Mouse (Mus musculus) c-Kit-negative CD71-positive TER-119-positive erythroid progenitor cells, embryonic 14.5 days (primary cell): ENCODE results near the gene Abcc9.

Experiments
- DNase-seq: peaks from one replicate; pipeline ENCODE4 v3.0.0-alpha.2; 2013; ENCODE audit warnings: low read depth, low spot score

Abcc9 gene

DNA sequence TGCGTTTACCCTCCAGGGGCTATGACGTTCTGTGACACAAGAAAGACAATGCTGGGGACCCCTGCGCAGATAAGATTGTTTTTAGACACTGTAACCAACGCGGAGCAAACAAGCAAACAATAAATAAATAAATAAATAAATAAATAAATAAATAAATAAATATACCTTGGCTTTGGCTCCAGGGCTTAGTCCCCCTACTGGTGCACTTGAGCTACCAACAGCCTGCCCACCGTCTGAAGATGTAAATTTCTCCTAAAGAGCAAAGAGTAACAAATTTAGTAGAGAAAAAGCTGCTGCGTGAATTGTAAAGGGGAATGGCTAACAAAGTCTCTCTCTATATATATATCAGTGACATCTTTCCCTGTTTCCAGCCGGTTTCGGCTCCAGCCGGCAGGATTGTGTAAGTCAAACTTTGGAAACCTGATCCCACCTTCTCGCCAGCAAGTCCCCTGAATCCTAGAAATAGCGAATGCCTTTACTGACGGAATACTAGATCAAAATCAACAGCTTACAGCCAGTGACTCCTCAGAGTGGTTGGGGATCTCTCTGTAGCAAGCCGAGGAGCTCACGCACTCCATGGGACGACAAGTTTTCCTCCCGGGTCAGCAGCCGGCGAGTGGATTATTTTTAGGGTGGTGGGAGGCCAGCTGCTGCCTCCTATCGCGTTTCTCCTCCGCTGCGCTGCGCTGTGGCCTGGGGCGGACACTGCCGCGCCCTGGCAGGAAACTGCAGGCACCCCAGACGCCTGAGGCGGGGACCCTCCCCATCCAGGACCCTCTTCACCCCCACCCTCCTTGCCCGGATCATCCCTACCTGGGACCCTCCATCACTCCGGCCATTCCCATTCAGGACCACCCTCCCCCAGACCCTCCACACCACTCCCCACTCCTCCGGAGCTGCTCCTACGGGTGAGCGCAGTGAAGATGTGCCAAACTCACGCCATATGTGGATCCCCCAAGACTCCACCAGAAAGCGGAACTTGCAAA is at the start of gene Abcc9:
TSS of gene Abcc9 (minus strand) at position 664 of the 986 bp plus-strand sequence.
- DNase-seq, result no peak

GRCm38 (mm10) chr6:142751365-142751764 is 49.2 kb upstream of the Abcc9 start:
- DNase-seq, result no peak

DNA sequence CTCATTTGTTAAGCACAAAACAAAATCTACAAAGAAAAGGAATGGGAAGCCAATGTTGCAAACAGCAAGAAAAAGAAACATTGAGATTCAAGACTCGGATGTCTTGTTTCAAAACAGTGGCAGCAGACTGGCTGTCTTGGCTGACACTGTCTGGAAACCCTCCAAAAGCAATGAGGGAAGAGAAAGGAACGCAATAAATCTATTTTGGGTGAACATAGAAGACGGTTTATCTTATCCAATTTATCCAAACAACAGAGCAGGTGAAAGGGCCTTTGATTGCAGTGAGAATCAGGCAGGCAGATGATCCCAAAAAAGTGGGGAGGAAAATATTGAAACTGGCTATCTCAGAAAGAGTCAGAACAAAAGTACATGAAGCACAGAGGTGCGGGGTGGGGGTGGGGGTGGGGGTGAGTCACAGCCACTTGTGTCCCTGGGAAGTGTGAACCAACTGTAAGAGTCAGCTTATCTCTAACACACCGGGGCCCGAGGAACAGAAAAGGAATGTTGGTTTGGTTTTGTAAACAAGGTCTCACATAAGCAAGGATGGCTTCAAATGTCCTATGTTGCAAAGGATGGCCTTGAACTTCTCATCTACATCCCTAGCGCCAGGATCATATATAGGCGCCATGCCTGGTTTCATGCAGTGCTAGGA is 46.1 kb upstream of the Abcc9 start:
- DNase-seq, result no peak

DNA sequence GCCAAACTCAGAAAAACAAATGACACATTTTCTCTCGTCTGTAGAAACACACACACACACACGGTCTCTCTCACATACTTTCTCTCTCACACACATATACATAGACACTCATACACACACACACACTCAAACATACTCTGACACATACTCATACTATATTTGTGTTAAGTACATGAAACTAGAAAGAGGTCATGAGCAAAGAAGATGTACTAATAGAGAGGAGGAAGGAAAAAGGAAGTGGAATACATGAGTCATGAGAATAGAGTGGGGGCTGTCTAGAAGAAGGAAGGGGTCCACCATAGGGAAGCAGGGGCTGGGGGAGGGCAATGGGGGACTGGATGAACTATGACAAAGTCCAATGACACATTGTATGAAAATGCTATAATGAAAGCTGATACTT is 45.0 kb upstream of the Abcc9 start:
- no peak for DNase-seq

DNA sequence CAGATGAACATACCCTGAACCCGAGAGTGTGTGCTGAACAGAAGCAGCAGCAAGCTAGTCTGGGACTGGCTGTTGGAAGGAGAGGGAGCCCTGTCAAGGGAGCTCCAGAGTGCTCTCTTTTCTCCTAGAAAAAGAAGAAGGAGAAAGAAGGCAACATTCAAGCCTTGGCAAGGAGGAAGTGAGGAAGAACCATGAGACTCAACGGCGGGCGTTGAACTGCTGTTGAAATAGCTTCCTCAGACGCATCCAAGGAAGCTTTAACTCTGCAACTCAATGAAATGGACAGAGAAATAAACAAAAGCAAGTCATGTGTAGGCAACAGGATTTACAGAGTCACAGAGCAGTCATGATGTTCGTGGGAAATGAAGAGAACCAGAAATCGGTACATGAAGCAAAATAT is 44.6 kb upstream of the Abcc9 start:
- DNase-seq, result no peak

GRCm38 (mm10) chr6:142745484-142745883 is 43.4 kb upstream of the Abcc9 start:
- DNase-seq, result no peak

DNA sequence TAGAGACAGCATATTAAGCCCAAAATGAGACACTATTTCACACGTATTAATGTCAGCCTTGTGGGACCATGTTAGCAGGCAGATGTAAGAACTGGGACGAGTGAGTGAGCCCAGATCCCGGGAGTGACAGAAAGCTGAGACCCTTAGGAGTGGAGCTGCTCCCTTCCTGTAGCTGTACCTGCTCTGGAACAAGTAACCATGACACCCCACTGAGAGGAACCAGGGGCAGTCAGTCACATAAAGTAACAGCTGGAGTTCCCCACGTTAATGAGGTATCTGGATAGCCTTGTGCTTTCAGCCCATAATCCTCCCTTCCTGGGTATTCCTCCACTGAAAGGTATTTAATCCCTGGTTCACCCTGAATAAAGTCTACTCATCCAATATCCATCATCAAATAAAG is 41.1 kb upstream of the Abcc9 start:
- no peak for DNase-seq

DNA sequence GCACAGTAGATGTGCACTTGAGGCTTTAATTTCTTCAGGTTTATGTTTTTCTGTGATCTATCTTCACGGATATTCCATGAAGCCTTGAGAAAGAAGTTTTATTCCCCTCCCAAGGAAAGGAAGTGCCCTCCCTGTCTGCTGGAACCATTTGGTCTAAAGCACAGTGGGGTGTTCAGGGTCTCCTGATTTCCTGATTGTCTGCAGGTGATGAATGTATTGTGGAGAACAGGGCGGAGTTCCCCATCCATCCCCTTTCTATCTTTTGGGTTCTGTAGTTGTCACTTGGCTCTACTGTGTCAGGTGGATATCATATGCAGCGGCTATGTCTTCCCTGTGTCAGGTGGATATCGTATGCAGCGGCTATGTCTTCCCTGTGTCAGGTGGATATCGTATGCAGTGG is 39.6 kb upstream of the Abcc9 start:
- no peak for DNase-seq

DNA sequence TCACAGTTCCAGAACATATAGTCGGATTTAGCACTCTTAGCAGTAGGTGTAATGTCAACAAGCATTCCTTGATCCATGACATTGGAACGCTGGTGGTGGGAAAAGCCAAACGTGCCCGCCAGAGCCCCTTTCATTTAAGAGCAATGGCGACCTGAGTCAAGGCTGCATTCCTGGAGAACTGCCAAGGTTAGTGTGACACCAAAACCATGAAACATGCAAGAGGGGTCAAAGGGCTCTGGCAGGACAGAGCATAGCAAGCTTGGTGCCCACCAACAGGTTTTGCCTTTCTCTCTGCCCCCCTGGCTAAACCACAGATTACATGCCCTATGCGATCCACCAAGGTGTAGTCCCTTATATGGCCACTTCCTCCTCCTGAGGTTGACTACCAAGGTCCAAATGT is 36.5 kb upstream of the Abcc9 start:
- no peak for DNase-seq

GRCm38 (mm10) chr6:142738225-142738624 is 36.1 kb upstream of the Abcc9 start:
- DNase-seq, result no peak

GRCm38 (mm10) chr6:142735302-142736005 is 33.3 kb upstream of the Abcc9 start:
- DNase-seq, result no peak

DNA sequence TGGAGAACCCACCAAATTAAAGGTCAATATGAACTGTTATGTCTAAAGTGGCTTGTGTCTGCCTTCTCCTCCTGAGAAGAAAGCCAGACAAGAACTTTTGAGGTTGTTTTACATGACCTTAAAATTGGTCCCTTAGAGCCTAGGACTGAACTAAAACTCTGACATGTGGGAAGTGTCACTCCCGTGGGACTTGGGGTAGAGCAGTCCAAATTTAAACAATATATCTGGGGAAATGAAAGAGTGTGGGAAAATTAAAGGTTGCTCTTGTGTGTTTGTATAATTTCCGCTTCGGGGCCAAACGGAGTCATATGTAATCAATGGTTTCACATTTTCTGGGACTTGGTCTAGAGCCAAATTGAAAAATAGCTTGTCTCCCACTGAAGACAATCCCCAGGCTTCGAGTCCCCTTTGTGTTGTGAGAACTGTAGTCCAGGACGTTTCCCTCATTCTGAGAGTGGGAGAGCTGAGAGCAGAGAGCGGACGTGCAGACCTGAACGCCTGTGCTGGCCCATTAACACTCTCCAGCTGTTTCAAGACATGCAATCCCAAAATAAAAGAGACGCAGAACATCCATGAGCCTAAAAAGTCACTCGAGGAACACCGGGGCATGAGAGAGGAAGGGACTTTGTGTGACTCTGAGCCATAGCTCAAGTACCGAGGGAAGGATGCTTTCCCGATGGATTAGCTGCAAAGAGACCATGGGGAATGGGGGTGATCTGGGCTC is 30.6 kb upstream of the Abcc9 start:
- DNase-seq, result no peak

- DNase-seq, result no peak
Observed at GRCm38 (mm10) chr6:142726032-142726431, 23.9 kb upstream of the Abcc9 start.

GRCm38 (mm10) chr6:142721731-142722130 is 19.6 kb upstream of the Abcc9 start:
- DNase-seq, result no peak

GRCm38 (mm10) chr6:142720641-142721040 is 18.5 kb upstream of the Abcc9 start:
- no peak for DNase-seq

- no peak for DNase-seq
Observed at GRCm38 (mm10) chr6:142718167-142718566, 16.1 kb upstream of the Abcc9 start.

DNA sequence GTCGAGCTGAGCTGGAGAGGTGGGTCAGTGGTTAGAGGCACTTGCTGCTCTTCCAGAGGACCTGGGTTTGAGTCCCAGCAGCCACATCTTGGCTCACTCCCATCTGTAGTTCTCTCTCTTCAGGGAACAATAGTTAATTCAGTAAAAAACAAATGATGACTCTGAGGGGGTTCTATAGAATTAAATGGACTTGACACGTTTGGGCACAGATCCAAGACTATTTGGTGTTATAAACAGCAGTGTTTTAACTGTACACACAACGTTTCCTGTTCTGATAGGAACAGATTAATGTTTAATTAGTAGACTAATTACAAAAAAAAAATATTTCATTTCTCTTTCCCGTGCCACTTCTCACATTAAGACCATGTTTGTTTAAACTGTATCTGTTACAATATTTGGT is 15.1 kb upstream of the Abcc9 start:
- DNase-seq, result no peak

- no peak for DNase-seq
Observed at GRCm38 (mm10) chr6:142715026-142715425, 12.9 kb upstream of the Abcc9 start.

DNA sequence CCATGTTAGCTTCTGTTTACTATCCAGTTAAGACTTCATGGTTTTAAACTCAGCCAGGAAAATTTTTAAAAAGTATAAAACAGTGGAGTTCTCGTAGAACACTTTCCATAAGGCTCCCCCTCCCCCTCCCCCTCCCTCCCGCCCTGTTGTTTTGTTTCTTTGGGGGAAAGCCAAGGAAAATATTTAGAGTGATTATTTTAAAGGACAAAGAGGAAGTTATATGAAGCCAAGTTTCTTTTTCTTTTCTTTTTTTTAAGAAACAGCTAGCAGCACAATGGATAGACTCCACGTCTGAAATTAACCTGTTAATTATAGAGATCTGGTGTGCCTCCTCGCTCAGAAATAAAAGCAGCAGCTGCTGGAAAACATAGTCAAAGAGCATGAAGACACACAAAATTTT is 9.0 kb upstream of the Abcc9 start:
- DNase-seq, result no peak

GRCm38 (mm10) chr6:142710690-142711089 is 8.6 kb upstream of the Abcc9 start:
- DNase-seq, result no peak

DNA sequence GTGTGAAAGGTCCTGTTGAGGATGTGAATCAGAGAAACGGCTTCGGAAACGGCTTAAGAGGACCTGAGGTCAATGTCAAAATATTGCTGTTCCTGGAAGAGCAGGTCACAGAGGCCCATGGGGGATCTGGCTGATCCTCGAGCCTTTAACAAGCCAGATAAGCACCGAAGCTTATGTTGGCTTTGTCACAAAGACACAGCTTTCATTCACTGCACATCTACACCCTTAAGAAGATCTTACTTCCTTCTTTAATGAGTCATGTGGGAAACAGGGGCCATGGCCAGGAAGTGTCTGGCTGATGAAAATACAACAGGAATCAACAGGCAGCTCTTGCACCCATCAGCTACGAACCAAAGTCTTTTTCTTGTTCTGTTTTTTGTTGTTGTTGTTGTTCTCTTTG is 6.3 kb upstream of the Abcc9 start:
- no peak for DNase-seq

DNA sequence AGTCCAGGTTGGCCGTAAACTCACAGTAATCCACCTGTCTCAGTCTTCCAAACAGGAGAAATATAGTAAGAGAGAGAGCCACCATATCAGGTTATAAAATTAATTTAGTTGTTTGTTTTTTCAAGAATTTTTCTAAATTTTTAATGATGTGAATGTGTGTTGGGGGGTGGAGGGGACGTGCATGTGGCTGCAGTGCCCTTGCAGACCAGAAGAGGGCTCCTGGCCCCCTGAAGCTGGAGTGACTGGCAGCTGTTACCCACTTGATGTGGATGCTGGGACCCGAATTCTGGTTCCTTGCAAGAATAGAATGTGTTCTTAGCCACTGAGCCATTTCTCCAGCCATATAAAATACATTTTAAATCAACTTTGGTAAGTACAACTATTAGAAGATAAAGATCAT is 4.6 kb upstream of the Abcc9 start:
- DNase-seq, result no peak
